Mouse (Mus musculus): ENCODE measurements around the gene Glo1. TPM values are rescaled to one million over a fixed set of nuclear protein-coding genes. Genes with fewer than 3 reads are reported as not detected.

Glo1 gene
- polyA plus RNA-seq, 1 experiment: 181 TPM

DNA sequence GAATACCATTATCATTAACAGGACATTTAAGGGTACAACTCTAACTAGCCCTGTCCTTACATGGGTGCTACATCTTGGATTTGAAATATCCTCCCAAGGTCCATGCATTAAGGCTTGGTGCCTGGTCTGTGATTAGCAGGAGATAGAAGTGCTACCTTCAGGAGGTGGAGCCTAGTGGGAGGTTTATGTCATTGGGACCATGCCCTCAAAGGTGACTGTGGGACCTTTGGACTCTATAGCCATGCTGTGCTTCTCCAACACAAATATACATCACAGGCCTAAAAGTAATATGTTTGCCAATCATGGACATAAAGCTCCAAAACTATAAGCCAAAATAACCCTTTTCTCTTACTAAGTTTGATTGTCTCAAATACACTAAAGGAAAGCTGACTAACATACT, 58.2 kb downstream of the Glo1 start:
- Histone ChIP-seq H3K79me2 (ENCODE audit: control insufficient read depth, insufficient read depth) (peaks cover 24% of the 10 kb centered on the region), H3ac (ENCODE audit: control insufficient read depth, insufficient read length) (no peak overlapping the region), H3K27me3 (ENCODE audit: control insufficient read depth, insufficient read depth, insufficient read length) (no peaks in the 10 kb centered on the region), H3K36me3 (ENCODE audit: control insufficient read depth, insufficient read depth) (no peaks in the 10 kb centered on the region), H3K4me3 (no peak overlapping the region), H3K4me2 (ENCODE audit: low read depth) (no peak overlapping the region)
- TF ChIP-seq MYOD1 (IDR thresholded peaks at IDR 0.05; ENCODE audit: control insufficient read depth in 1 of 3, insufficient read length in 2 of 3, low read depth in 2 of 3) (no peak), MYOG (IDR thresholded peaks at IDR 0.05; ENCODE audit: control insufficient read depth in 1 of 3, insufficient read depth in 1 of 3, insufficient read length in 2 of 3, low read depth in 2 of 3) (no peak), SRF (IDR thresholded peaks at IDR 0.05; ENCODE audit: control insufficient read depth, insufficient read length, low read depth) (no peak), E2F4 (IDR thresholded peaks at IDR 0.05; ENCODE audit: insufficient read depth) (no peak), POLR2AphosphoS2 (IDR thresholded peaks at IDR 0.05; ENCODE audit: insufficient read length, low read depth) (no peak), MAX (IDR thresholded peaks at IDR 0.05; ENCODE audit: low read depth) (no peak), POLR2A (IDR thresholded peaks at IDR 0.05; ENCODE audit: insufficient read length, low read depth) (no peak), USF1 (IDR thresholded peaks at IDR 0.05; ENCODE audit: low read depth) (no peak), TCF3 (IDR thresholded peaks at IDR 0.05; ENCODE audit: insufficient read length, low read depth) (no peak), TCF12 (IDR thresholded peaks at IDR 0.05; ENCODE audit: insufficient read depth, poor library complexity, severe bottlenecking) (no peak), REST (IDR thresholded peaks at IDR 0.05; ENCODE audit: insufficient read depth, insufficient read length) (no peak), CEBPB (IDR thresholded peaks at IDR 0.05; ENCODE audit: insufficient read depth, poor library complexity, severe bottlenecking) (no peak)

GRCm38 (mm10) chr17:30564971-30565370, 61.7 kb downstream of the Glo1 start:
- Histone ChIP-seq H3K4me2 (ENCODE audit: low read depth) (no peak overlapping the region), H3K27me3 (ENCODE audit: control insufficient read depth, insufficient read depth, insufficient read length) (no peaks in the 10 kb centered on the region), H3K79me2 (ENCODE audit: control insufficient read depth, insufficient read depth) (peaks cover 16% of the 10 kb centered on the region), H3K4me3 (no peak overlapping the region), H3ac (ENCODE audit: control insufficient read depth, insufficient read length) (no peak overlapping the region), H3K36me3 (ENCODE audit: control insufficient read depth, insufficient read depth) (no peaks in the 10 kb centered on the region)
- TF ChIP-seq USF1 (IDR thresholded peaks at IDR 0.05; ENCODE audit: low read depth): no peak
- TF ChIP-seq REST (IDR thresholded peaks at IDR 0.05; ENCODE audit: insufficient read depth, insufficient read length): no peak

DNA sequence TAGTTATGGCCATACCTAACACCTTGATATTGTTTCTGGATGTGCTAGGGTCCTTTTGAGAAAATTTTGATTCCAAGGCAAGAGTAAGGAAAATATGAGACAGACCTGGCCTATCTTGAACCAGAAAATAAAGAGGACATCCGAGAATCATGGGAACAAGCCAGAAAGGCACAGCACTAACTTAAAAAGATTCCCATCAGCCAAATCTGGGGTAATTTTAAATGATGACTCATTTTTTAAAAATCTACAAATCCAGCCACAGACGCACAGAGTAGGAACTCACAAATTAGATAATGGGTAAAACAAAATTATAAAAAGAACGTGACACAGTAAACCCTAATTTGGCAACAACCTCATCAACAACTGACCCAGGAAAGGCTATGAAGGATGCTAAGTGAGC, 62.3 kb downstream of the Glo1 start:
- no peak overlapping the region for H3K4me3 ChIP-seq
- no peak overlapping the region for H3K4me2 ChIP-seq (ENCODE audit: low read depth)
- no peaks in the 10 kb centered on the region for H3K27me3 ChIP-seq (ENCODE audit: control insufficient read depth, insufficient read depth, insufficient read length)
- no peaks in the 10 kb centered on the region for H3K36me3 ChIP-seq (ENCODE audit: control insufficient read depth, insufficient read depth)
- TF ChIP-seq MYOD1 (IDR thresholded peaks at IDR 0.05; ENCODE audit: control insufficient read depth in 1 of 3, insufficient read length in 2 of 3, low read depth in 2 of 3): no peak
- no peak for TF ChIP-seq REST (IDR thresholded peaks at IDR 0.05; ENCODE audit: insufficient read depth, insufficient read length)
- TF ChIP-seq TCF12 (IDR thresholded peaks at IDR 0.05; ENCODE audit: insufficient read depth, poor library complexity, severe bottlenecking): no peak
- TF ChIP-seq SRF (IDR thresholded peaks at IDR 0.05; ENCODE audit: control insufficient read depth, insufficient read length, low read depth): no peak
- TF ChIP-seq USF1 (IDR thresholded peaks at IDR 0.05; ENCODE audit: low read depth): no peak
- TF ChIP-seq POLR2AphosphoS2 (IDR thresholded peaks at IDR 0.05; ENCODE audit: insufficient read length, low read depth): no peak
- peaks cover 10% of the 10 kb centered on the region for H3K79me2 ChIP-seq (ENCODE audit: control insufficient read depth, insufficient read depth)
- H3ac ChIP-seq (ENCODE audit: control insufficient read depth, insufficient read length): no peak overlapping the region

GRCm38 (mm10) chr17:30563484-30564075, 63.1 kb downstream of the Glo1 start:
- no peak for TF ChIP-seq E2F4 (IDR thresholded peaks at IDR 0.05; ENCODE audit: insufficient read depth)
- TF ChIP-seq POLR2AphosphoS2 (IDR thresholded peaks at IDR 0.05; ENCODE audit: insufficient read length, low read depth): no peak
- TF ChIP-seq CEBPB (IDR thresholded peaks at IDR 0.05; ENCODE audit: insufficient read depth, poor library complexity, severe bottlenecking): no peak
- TF ChIP-seq POLR2A (IDR thresholded peaks at IDR 0.05; ENCODE audit: insufficient read length, low read depth): no peak
- no peak for TF ChIP-seq MYOD1 (IDR thresholded peaks at IDR 0.05; ENCODE audit: control insufficient read depth in 1 of 3, insufficient read length in 2 of 3, low read depth in 2 of 3)
- no peak for TF ChIP-seq TCF3 (IDR thresholded peaks at IDR 0.05; ENCODE audit: insufficient read length, low read depth)
- TF ChIP-seq USF1 (IDR thresholded peaks at IDR 0.05; ENCODE audit: low read depth): no peak
- no peak for TF ChIP-seq REST (IDR thresholded peaks at IDR 0.05; ENCODE audit: insufficient read depth, insufficient read length)
- TF ChIP-seq TCF12 (IDR thresholded peaks at IDR 0.05; ENCODE audit: insufficient read depth, poor library complexity, severe bottlenecking): no peak
- TF ChIP-seq MYOG (IDR thresholded peaks at IDR 0.05; ENCODE audit: control insufficient read depth in 1 of 3, insufficient read depth in 1 of 3, insufficient read length in 2 of 3, low read depth in 2 of 3): no peak
- no peak for TF ChIP-seq MAX (IDR thresholded peaks at IDR 0.05; ENCODE audit: low read depth)
- no peak for TF ChIP-seq SRF (IDR thresholded peaks at IDR 0.05; ENCODE audit: control insufficient read depth, insufficient read length, low read depth)
- H3ac ChIP-seq (ENCODE audit: control insufficient read depth, insufficient read length): no peak overlapping the region
- H3K79me2 ChIP-seq (ENCODE audit: control insufficient read depth, insufficient read depth): peaks cover 3% of the 10 kb centered on the region
- no peak overlapping the region for H3K4me3 ChIP-seq
- H3K27me3 ChIP-seq (ENCODE audit: control insufficient read depth, insufficient read depth, insufficient read length): no peaks in the 10 kb centered on the region
- no peaks in the 10 kb centered on the region for H3K36me3 ChIP-seq (ENCODE audit: control insufficient read depth, insufficient read depth)
- H3K4me2 ChIP-seq (ENCODE audit: low read depth): no peak overlapping the region

GRCm38 (mm10) chr17:30562770-30563169, 63.9 kb downstream of the Glo1 start:
- Histone ChIP-seq H3K4me2 (ENCODE audit: low read depth) (no peak overlapping the region), H3K79me2 (ENCODE audit: control insufficient read depth, insufficient read depth) (no peaks in the 10 kb centered on the region), H3K27me3 (ENCODE audit: control insufficient read depth, insufficient read depth, insufficient read length) (no peaks in the 10 kb centered on the region), H3K36me3 (ENCODE audit: control insufficient read depth, insufficient read depth) (no peaks in the 10 kb centered on the region), H3ac (ENCODE audit: control insufficient read depth, insufficient read length) (no peak overlapping the region), H3K4me3 (no peak overlapping the region)
- TF ChIP-seq MYOD1 (IDR thresholded peaks at IDR 0.05; ENCODE audit: control insufficient read depth in 1 of 3, insufficient read length in 2 of 3, low read depth in 2 of 3): no peak
- no peak for TF ChIP-seq REST (IDR thresholded peaks at IDR 0.05; ENCODE audit: insufficient read depth, insufficient read length)
- TF ChIP-seq TCF12 (IDR thresholded peaks at IDR 0.05; ENCODE audit: insufficient read depth, poor library complexity, severe bottlenecking): no peak

Measured in myocyte (in vitro differentiated cells).